Mouse (Mus musculus): ENCODE measurements around the gene Fa2h.

Fa2h gene

GRCm38 (mm10) chr8:111299363-111299820 lies 94.2 kb downstream of the Fa2h start:
- DNase-seq, result peak; percentile 43

GRCm38 (mm10) chr8:111298011-111298410 lies 95.6 kb downstream of the Fa2h start:
- DNase-seq, result peak; percentile 28
